Mouse (Mus musculus) MEL (cell line): ENCODE results near the gene Gpbar1. TPM values are rescaled to one million over a fixed set of nuclear protein-coding genes. Genes with fewer than 3 reads are reported as not detected.

Source experiments
- DNase-seq: peaks from one replicate; pipeline ENCODE4 v3.0.0; 2011; ENCODE audit warnings: low read depth, low spot score
- H3K27ac ChIP-seq: 2 replicates; pipeline ENCODE4 v1.5.1; 2012; ENCODE audit warnings: low read depth, mild to moderate bottlenecking, control low read depth, low read length, moderate library complexity; ENCODE audit not compliant: control insufficient read depth
- H3K27me3 ChIP-seq, 2 experiments: fragments of 150-350 bp in 1 of 2; sonication (generic) in 1 of 2; 2 replicates each; pipeline ENCODE4 v1.6.1; 2012; ENCODE audit warnings: low read length in 2 of 2, mild to moderate bottlenecking in 2 of 2, improper control_type of control experiment in 1 of 2, moderate library complexity in 1 of 2; ENCODE audit not compliant: insufficient read depth in 2 of 2, control insufficient read depth in 1 of 2
- H3K36me3 ChIP-seq, 2 experiments: 2 replicates each; pipeline ENCODE4 v1.6.1; 2012 to 2014; ENCODE audit warnings: low read length in 2 of 2, improper control_type of control experiment in 1 of 2, inconsistent platforms in 1 of 2, mild to moderate bottlenecking in 1 of 2; ENCODE audit not compliant: insufficient read depth in 2 of 2, control insufficient read depth in 1 of 2
- H3K4me1 ChIP-seq, 2 experiments: fragments of 150-350 bp in 1 of 2; sonication (generic) in 1 of 2; 2 replicates each; pipeline ENCODE4 v1.6.1; 2012; ENCODE audit warnings: low read length in 2 of 2, improper control_type of control experiment in 1 of 2, mild to moderate bottlenecking in 1 of 2; ENCODE audit not compliant: insufficient read depth in 2 of 2, control insufficient read depth in 1 of 2
- H3K4me3 ChIP-seq, 2 experiments: fragments of 150-350 bp in 1 of 2; sonication (generic) in 1 of 2; 2 replicates each; pipeline ENCODE4 v1.5.1; 2012; ENCODE audit warnings: low read depth in 2 of 2, low read length in 2 of 2, mild to moderate bottlenecking in 2 of 2, moderate library complexity in 2 of 2, control low read depth in 1 of 2, improper control_type of control experiment in 1 of 2; ENCODE audit not compliant: control insufficient read depth in 1 of 2, insufficient read depth in 1 of 2
- H3K79me2 ChIP-seq: 2 replicates; pipeline ENCODE4 v1.6.1; 2012; ENCODE audit warnings: mild to moderate bottlenecking, low read length, moderate library complexity; ENCODE audit not compliant: control insufficient read depth, poor library complexity, insufficient read depth
- H3K9ac ChIP-seq: 2 replicates; pipeline ENCODE4 v1.6.1; 2012; ENCODE audit warnings: low read depth, mild to moderate bottlenecking, control low read depth, low read length, moderate library complexity; ENCODE audit not compliant: control insufficient read depth, poor library complexity, severe bottlenecking
- H3K9me3 ChIP-seq: fragments of 150-350 bp; sonication (generic); replicated peaks from 2 replicates; pipeline ENCODE4 v1.6.1; 2012; ENCODE audit warnings: mild to moderate bottlenecking, low read length, improper control_type of control experiment, moderate library complexity; ENCODE audit not compliant: insufficient read depth
- BHLHE40 ChIP-seq: IDR thresholded peaks from 2 replicates; pipeline ENCODE4 v1.6.1; 2012; ENCODE audit warnings: low read depth, mild to moderate bottlenecking, inconsistent platforms, low read length, improper control_type of control experiment, borderline replicate concordance
- CHD1 ChIP-seq: IDR thresholded peaks from 2 replicates; pipeline ENCODE4 v1.6.1; 2012; ENCODE audit warnings: low read depth, mild to moderate bottlenecking, inconsistent platforms, low read length, improper control_type of control experiment
- CHD2 ChIP-seq: IDR thresholded peaks from 2 replicates; pipeline ENCODE4 v1.6.1; 2011; ENCODE audit warnings: low read length, improper control_type of control experiment
- E2F4 ChIP-seq: IDR thresholded peaks from 2 replicates; pipeline ENCODE4 v1.6.1; 2011; ENCODE audit warnings: low read depth, low read length, improper control_type of control experiment, borderline replicate concordance
- EP300 ChIP-seq, 2 experiments: IDR thresholded peaks; 2 replicates each; pipeline ENCODE4 v1.6.1; 2011; ENCODE audit warnings: improper control_type of control experiment in 2 of 2, low read length in 2 of 2, low read depth in 1 of 2, mild to moderate bottlenecking in 1 of 2
- ETS1 ChIP-seq: IDR thresholded peaks from 2 replicates; pipeline ENCODE4 v1.6.1; 2012; ENCODE audit warnings: low read depth, mild to moderate bottlenecking, inconsistent platforms, low read length, improper control_type of control experiment, moderate library complexity
- GABPA ChIP-seq: IDR thresholded peaks from 2 replicates; pipeline ENCODE4 v1.6.1; 2012; ENCODE audit warnings: low read depth, mild to moderate bottlenecking, inconsistent platforms, low read length, improper control_type of control experiment, moderate library complexity
- GATA1 ChIP-seq: IDR thresholded peaks from 2 replicates; pipeline ENCODE4 v1.6.1; 2011; ENCODE audit warnings: low read depth, low read length, improper control_type of control experiment
- KAT2A ChIP-seq: conservative IDR thresholded peaks from 2 replicates; pipeline ENCODE4 v1.6.1; 2012; ENCODE audit warnings: low read depth, low read length, improper control_type of control experiment, inconsistent platforms
- MAFK ChIP-seq: IDR thresholded peaks from 2 replicates; pipeline ENCODE4 v1.6.1; 2011; ENCODE audit warnings: low read depth, mild to moderate bottlenecking, low read length, improper control_type of control experiment, borderline replicate concordance
- MAX ChIP-seq: IDR thresholded peaks from 2 replicates; pipeline ENCODE4 v1.6.1; 2011; ENCODE audit warnings: low read length, improper control_type of control experiment
- MEF2A ChIP-seq: IDR thresholded peaks from 2 replicates; pipeline ENCODE4 v1.6.1; 2014; ENCODE audit warnings: low read depth, mild to moderate bottlenecking, inconsistent platforms, low read length, improper control_type of control experiment; ENCODE audit not compliant: poor library complexity, insufficient replicate concordance, severe bottlenecking; ENCODE audit errors: extremely low read depth
- MYB ChIP-seq: IDR thresholded peaks from 2 replicates; pipeline ENCODE4 v1.6.1; 2011; ENCODE audit warnings: mild to moderate bottlenecking, low read depth, low read length, improper control_type of control experiment
- MYC ChIP-seq: IDR thresholded peaks from 2 replicates; pipeline ENCODE4 v1.6.1; 2011; ENCODE audit warnings: low read depth, mild to moderate bottlenecking, low read length, improper control_type of control experiment, moderate library complexity
- NRF1 ChIP-seq: IDR thresholded peaks from 2 replicates; pipeline ENCODE4 v1.6.1; 2014; ENCODE audit warnings: low read depth, mild to moderate bottlenecking, inconsistent platforms, low read length, improper control_type of control experiment, moderate library complexity; ENCODE audit not compliant: poor library complexity, insufficient read depth, severe bottlenecking
- POLR2A ChIP-seq, 2 experiments: IDR thresholded peaks; 2 replicates each; pipeline ENCODE4 v1.6.1; 2011 to 2012; ENCODE audit warnings: low read length in 2 of 2, mild to moderate bottlenecking in 2 of 2, control low read depth in 1 of 2, improper control_type of control experiment in 1 of 2, low read depth in 1 of 2, moderate library complexity in 1 of 2; ENCODE audit not compliant: control insufficient read depth in 1 of 2, insufficient read depth in 1 of 2, poor library complexity in 1 of 2
- POLR2AphosphoS2 ChIP-seq: IDR thresholded peaks from 2 replicates; pipeline ENCODE4 v1.6.1; 2011; ENCODE audit warnings: low read length, improper control_type of control experiment
- POLR2AphosphoS5 ChIP-seq: IDR thresholded peaks from 2 replicates; pipeline ENCODE4 v1.6.1; 2012; ENCODE audit warnings: low read depth, borderline replicate concordance, mild to moderate bottlenecking, inconsistent platforms, low read length, moderate library complexity, mixed read lengths
- RAD21 ChIP-seq: IDR thresholded peaks from 2 replicates; pipeline ENCODE4 v1.6.1; 2011; ENCODE audit warnings: mild to moderate bottlenecking, low read depth, low read length, improper control_type of control experiment
- RCOR1 ChIP-seq: IDR thresholded peaks from 2 replicates; pipeline ENCODE4 v1.6.1; 2012; ENCODE audit warnings: low read depth, mild to moderate bottlenecking, inconsistent platforms, low read length, improper control_type of control experiment
- SMC3 ChIP-seq: IDR thresholded peaks from 2 replicates; pipeline ENCODE4 v1.6.1; 2011; ENCODE audit warnings: low read depth, low read length, improper control_type of control experiment
- TAL1 ChIP-seq: IDR thresholded peaks from 2 replicates; pipeline ENCODE4 v1.6.1; 2012; ENCODE audit warnings: mild to moderate bottlenecking, inconsistent platforms, low read length, moderate library complexity, mixed read lengths
- TBP ChIP-seq: IDR thresholded peaks from 2 replicates; pipeline ENCODE4 v1.8.0; 2011; ENCODE audit warnings: low read depth, low read length, improper control_type of control experiment
- UBTF ChIP-seq: IDR thresholded peaks from 2 replicates; pipeline ENCODE4 v1.6.1; 2012; ENCODE audit warnings: low read depth, mild to moderate bottlenecking, inconsistent platforms, low read length, improper control_type of control experiment, moderate library complexity, borderline replicate concordance; ENCODE audit not compliant: insufficient read depth
- USF1 ChIP-seq: IDR thresholded peaks from 2 replicates; pipeline ENCODE4 v1.6.1; 2014; ENCODE audit warnings: low read depth, mild to moderate bottlenecking, inconsistent platforms, low read length, improper control_type of control experiment, moderate library complexity
- USF2 ChIP-seq, 2 experiments: IDR thresholded peaks; 2 replicates each; pipeline ENCODE4 v1.6.1; 2011 to 2012; ENCODE audit warnings: improper control_type of control experiment in 2 of 2, low read length in 2 of 2, borderline replicate concordance in 1 of 2, inconsistent platforms in 1 of 2, low read depth in 1 of 2, mild to moderate bottlenecking in 1 of 2; ENCODE audit not compliant: insufficient read depth in 1 of 2
- ZC3H11A ChIP-seq: IDR thresholded peaks from 2 replicates; pipeline ENCODE4 v1.6.1; 2012; ENCODE audit warnings: low read depth, mild to moderate bottlenecking, inconsistent platforms, low read length, improper control_type of control experiment
- ZKSCAN1 ChIP-seq: IDR thresholded peaks from 2 replicates; pipeline ENCODE4 v1.6.1; 2012; ENCODE audit warnings: low read depth, mild to moderate bottlenecking, inconsistent platforms, low read length, improper control_type of control experiment, moderate library complexity
- ZMIZ1 ChIP-seq: IDR thresholded peaks from 2 replicates; pipeline ENCODE4 v1.6.1; 2012; ENCODE audit warnings: low read depth, mild to moderate bottlenecking, inconsistent platforms, low read length, improper control_type of control experiment, moderate library complexity
- ZNF384 ChIP-seq: IDR thresholded peaks from 2 replicates; pipeline ENCODE4 v1.6.1; 2012; ENCODE audit warnings: low read depth, mild to moderate bottlenecking, inconsistent platforms, low read length, improper control_type of control experiment
- polyA plus RNA-seq, 2 experiments: library from polyadenylated mRNA; stranded (reverse) in 1 of 2; unstranded in 1 of 2; fragments of >175 nt in 1 of 2; fragments of >200 nt in 1 of 2; gene quantifications; 2 replicates each; pipeline versions ENCODE4 v1.2.1 to v1.2.4; 2012; ENCODE audit warnings: low replicate concordance in 2 of 2, low read depth in 1 of 2; ENCODE audit not compliant: insufficient read length in 2 of 2, insufficient read depth in 1 of 2, missing spikeins in 1 of 2
- total RNA-seq: library from RNA; depleted of rRNA; stranded (reverse); fragments of 300-350 nt; gene quantifications from 2 replicates; pipeline ENCODE4 v1.2.3, GENCODE M21; 2012

Gpbar1 gene
- total and polyA plus RNA-seq, 3 experiments = not detected

- Histone ChIP-seq H3K4me1 (peaks cover 2 to 32% of the 10 kb centered on the region in 2 experiments; a peak in 3 of 4 replicates), H3K27me3 (no peaks in the 10 kb centered on the region), H3K9me3 (no peaks in the 10 kb centered on the region), H3K4me3 (no peak overlapping the region), H3K79me2 (peaks cover 18% of the 10 kb centered on the region), H3K36me3 (peaks cover 0 to 26% of the 10 kb centered on the region in 2 experiments; a peak in 2 of 4 replicates), H3K9ac (no peak overlapping the region), H3K27ac (no peak overlapping the region)
- TF ChIP-seq MEF2A (no peak), CHD1 (no peak), USF2 (IDR thresholded peaks at IDR 0.05; ENCODE audit: borderline replicate concordance in 1 of 2, insufficient read depth in 1 of 2, low read depth in 1 of 2, low read length in 2 of 2) (no peak), E2F4 (no peak), USF1 (no peak), ZC3H11A (no peak)
- no peak for DNase-seq
Measured at GRCm38 (mm10) chr1:74302835-74303234, 24.5 kb downstream of the Gpbar1 start.

GRCm38 (mm10) chr1:74303509-74304338 is 25.4 kb downstream of the Gpbar1 start:
- no peaks in the 10 kb centered on the region for H3K27me3 ChIP-seq
- H3K4me3 ChIP-seq = peak overlapping the region; percentile 91 to 94
- H3K4me1 ChIP-seq = peaks cover 2 to 40% of the 10 kb centered on the region in 2 experiments; a peak in 3 of 4 replicates
- H3K9ac ChIP-seq = peak overlapping the region; percentile 86
- H3K36me3 ChIP-seq = peaks cover 0 to 32% of the 10 kb centered on the region in 2 experiments; a peak in 2 of 4 replicates
- peaks cover 16% of the 10 kb centered on the region for H3K79me2 ChIP-seq
- peak; percentile 74 for DNase-seq
- H3K9me3 ChIP-seq = no peaks in the 10 kb centered on the region
- H3K27ac ChIP-seq = 0 out of 2 replicates have a peak overlapping the region, but pooled peaks have one; percentile 11
- TF ChIP-seq GABPA (no peak), SMC3 (no peak), NRF1 (no peak), POLR2A (IDR thresholded peaks at IDR 0.05; ENCODE audit: control insufficient read depth in 1 of 2, insufficient read depth in 1 of 2, low read depth in 1 of 2, low read length in 2 of 2, poor library complexity in 1 of 2) (peak; percentile 61 to 69), MAFK (no peak), EP300 (IDR thresholded peaks at IDR 0.05; ENCODE audit: low read depth in 1 of 2, low read length in 2 of 2) (no peak), RAD21 (no peak), ZMIZ1 (no peak; the same call in 1 of the 2 replicates), MAX (peak; percentile 75), BHLHE40 (no peak), KAT2A (no peak), GATA1 (no peak), TBP (no peak), ETS1 (no peak), MYB (no peak), ZNF384 (no peak), MYC (peak; percentile 70; the same call in 1 of the 2 replicates), UBTF (no peak), TAL1 (no peak), POLR2AphosphoS5 (no peak), USF2 (IDR thresholded peaks at IDR 0.05; ENCODE audit: borderline replicate concordance in 1 of 2, insufficient read depth in 1 of 2, low read depth in 1 of 2, low read length in 2 of 2) (no peak), RCOR1 (no peak), CHD2 (no peak; the same call in 1 of the 2 replicates), POLR2AphosphoS2 (0 out of 2 replicates have a peak, but pooled peaks have one; percentile 68), ZKSCAN1 (no peak)
